Mouse (Mus musculus) lung, adult 2 months (tissue): ENCODE results near the gene Cog6.

Source experiments
- CTCF ChIP-seq: fragments of 200-500 bp; IDR thresholded peaks from 2 replicates; pipeline ENCODE4 v1.5.1; 2011; ENCODE audit warnings: mild to moderate bottlenecking, low read length, control low read depth; ENCODE audit not compliant: insufficient read depth
- POLR2A ChIP-seq: fragments of 200-500 bp; IDR thresholded peaks from 2 replicates; pipeline ENCODE4 v1.6.1; 2011; ENCODE audit warnings: low read depth, mild to moderate bottlenecking, control low read depth, low read length, borderline replicate concordance; ENCODE audit errors: extremely low read depth

DNA sequence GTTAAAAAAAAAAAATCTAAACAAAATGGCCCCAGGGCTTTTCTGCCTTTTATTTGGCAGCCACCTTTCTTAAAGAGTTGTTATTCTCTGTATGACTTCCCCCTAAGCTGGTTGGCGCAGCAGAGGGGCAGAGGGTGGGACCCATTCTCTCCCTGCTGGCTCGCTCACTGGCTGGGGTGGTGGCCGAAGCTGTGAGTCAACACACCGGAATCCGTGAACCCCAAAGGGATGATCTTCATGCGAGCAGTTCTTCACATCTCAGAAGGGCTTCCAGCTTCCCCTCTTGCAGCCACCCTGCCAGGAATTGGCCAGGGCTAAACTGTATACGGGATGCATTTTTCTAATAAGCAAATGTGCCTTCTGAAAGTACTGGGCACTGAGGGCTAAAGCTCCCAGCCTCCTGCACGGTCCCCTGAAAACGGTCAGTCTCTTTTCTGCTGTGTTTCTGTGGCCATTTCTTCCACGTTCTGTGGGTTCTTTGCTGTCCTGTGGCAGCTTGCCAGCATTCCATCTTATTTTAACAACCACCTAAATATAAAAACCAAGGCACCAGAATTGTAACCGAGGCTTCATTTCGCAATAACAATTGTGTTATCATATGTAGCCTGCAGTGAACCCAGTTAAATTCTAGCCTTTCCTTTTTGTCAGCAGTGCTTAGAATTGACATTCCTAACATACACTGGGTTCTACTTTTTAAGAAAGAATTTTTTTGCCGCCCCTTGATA is 46.5 kb upstream of the Cog6 start:
- TF ChIP-seq CTCF: no peak
- TF ChIP-seq POLR2A: no peak
